Mouse (Mus musculus) lung, postnatal 0 days (tissue): ENCODE results near the gene Gm5294. TPM values are rescaled to one million over a fixed set of nuclear protein-coding genes. Genes with fewer than 3 reads are reported as not detected.

ENCODE experiments used
- ATAC-seq: fragments of 200-750 bp; cut with Nextera tagmentation; 2 replicates; pipeline ENCODE4 v1.8.0; 2017; ENCODE audit warnings: moderate library complexity
- DNase-seq: peaks from one replicate; pipeline ENCODE4 v3.0.0-alpha.2; 2016; ENCODE audit warnings: low spot score
- H3K27ac ChIP-seq: fragments of 300-500 bp; sonication (generic); 2 replicates; pipeline ENCODE4 v1.5.1; 2014; ENCODE audit warnings: antibody characterized with exemption, mild to moderate bottlenecking, low read length, mixed read lengths
- H3K27me3 ChIP-seq: fragments of 300-500 bp; sonication (generic); replicated peaks from 2 replicates; pipeline ENCODE4 v1.6.1; 2014; ENCODE audit warnings: low read length, mixed read lengths; ENCODE audit not compliant: insufficient read depth
- H3K36me3 ChIP-seq: fragments of 300-500 bp; sonication (generic); 2 replicates; pipeline ENCODE4 v1.6.1; 2014; ENCODE audit warnings: low read length, mixed read lengths; ENCODE audit not compliant: insufficient read depth
- H3K4me1 ChIP-seq: fragments of 300-500 bp; sonication (generic); 2 replicates; pipeline ENCODE4 v1.6.1; 2014; ENCODE audit warnings: antibody characterized with exemption, low read depth, low read length, mixed read lengths; ENCODE audit not compliant: insufficient read depth
- H3K4me2 ChIP-seq: fragments of 300-500 bp; sonication (generic); replicated peaks from 2 replicates; pipeline ENCODE4 v1.6.1; 2014; ENCODE audit warnings: low read depth, mild to moderate bottlenecking, low read length, moderate library complexity, mixed read lengths
- H3K4me3 ChIP-seq: fragments of 300-500 bp; sonication (generic); 2 replicates; pipeline ENCODE4 v1.5.1; 2014; ENCODE audit warnings: low read depth, low read length
- H3K9ac ChIP-seq: fragments of 300-500 bp; sonication (generic); replicated peaks from 2 replicates; pipeline ENCODE4 v1.6.1; 2014; ENCODE audit warnings: low read depth, mild to moderate bottlenecking
- H3K9me3 ChIP-seq: fragments of 300-500 bp; sonication (generic); 2 replicates; pipeline ENCODE4 v1.6.1; 2016; ENCODE audit warnings: low read length, mixed read lengths
- CTCF ChIP-seq: IDR thresholded peaks from 2 replicates; pipeline ENCODE4 v1.5.1; 2016; ENCODE audit warnings: antibody characterized with exemption, mild to moderate bottlenecking
- EP300 ChIP-seq: IDR thresholded peaks from 2 replicates; pipeline ENCODE4 v1.6.1; 2016; ENCODE audit warnings: antibody characterized with exemption, mild to moderate bottlenecking, control low read depth
- WGBS: fragments of 180-500 bp; shearing (Covaris S2); extraction: QIAGEN DNeasy Blood & Tissue Kit; methylation state at CpG from one replicate; pipeline ENCODE4 v1.1.7; 2014; 5-methylcytosine and 5-hydroxymethylcytosine counted together
- polyA plus RNA-seq: library from polyadenylated mRNA; unstranded; fragments of >200 nt; fragmentation: Nextera tagmentation; extraction: Ambion mirVana; gene quantifications from 2 replicates; pipeline ENCODE4 v1.2.1, GENCODE M21; 2015

The Gm5294 gene
- polyA plus RNA-seq, 1 experiment from 2014 or later: not detected

DNA sequence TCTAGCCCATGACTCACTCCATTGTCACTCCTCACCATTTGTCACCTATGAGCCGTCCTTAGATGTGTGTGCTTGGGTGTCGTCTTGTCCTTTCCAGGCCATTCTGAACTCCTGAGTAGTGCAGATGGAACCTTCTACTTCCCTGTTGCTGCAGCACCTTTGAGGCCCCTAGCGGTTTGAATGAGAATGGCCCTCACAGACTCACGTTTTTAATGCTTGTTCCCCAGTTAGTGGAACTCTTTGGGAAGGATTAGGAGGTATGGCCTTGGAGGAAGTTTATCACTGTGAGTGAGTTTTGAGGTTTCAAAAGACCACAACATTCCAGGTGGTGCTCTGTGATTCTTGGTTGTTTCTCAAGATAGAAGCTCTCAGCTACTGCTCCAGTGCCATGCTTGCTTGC is 32.3 kb downstream of the Gm5294 start:
- Histone ChIP-seq H3K4me1 (no peaks in the 10 kb centered on the region), H3K27me3 (no peaks in the 10 kb centered on the region; the same call in 1 of the 2 replicates), H3K27ac (no peak overlapping the region), H3K4me2 (no peak overlapping the region), H3K9ac (no peak overlapping the region), H3K4me3 (no peak overlapping the region), H3K9me3 (no peaks in the 10 kb centered on the region), H3K36me3 (no peaks in the 10 kb centered on the region)
- no peak for ATAC-seq
- WGBS: 60% methylated on average over 4 of the region's 4 CpGs
- 0 out of 2 replicates have a peak, but pooled peaks have one; percentile 14 for TF ChIP-seq CTCF
- TF ChIP-seq EP300: no peak
- DNase-seq: no peak

DNA sequence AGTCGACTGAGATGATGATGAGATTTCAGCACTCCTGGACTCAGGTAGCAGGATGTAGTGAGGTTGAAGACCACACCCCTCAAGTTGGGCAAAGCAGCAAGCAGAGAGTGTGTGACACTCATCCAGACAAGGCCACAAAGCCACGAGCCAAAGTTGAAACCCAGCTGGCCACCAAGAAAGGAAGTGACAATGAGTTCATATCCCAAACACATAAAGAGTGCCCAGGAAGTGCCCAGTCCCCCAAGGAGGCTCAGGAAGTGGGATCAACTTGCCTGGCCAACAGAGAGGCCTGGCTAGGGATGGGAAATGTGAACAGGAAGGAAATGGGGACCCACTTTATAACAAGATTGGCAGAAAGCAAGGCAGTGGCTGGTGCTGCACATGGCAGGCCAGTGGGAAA is 33.5 kb downstream of the Gm5294 start:
- DNase-seq (no peak), ATAC-seq (no peak)
- Histone ChIP-seq H3K4me3 (no peak overlapping the region), H3K4me2 (no peak overlapping the region), H3K9me3 (no peaks in the 10 kb centered on the region), H3K36me3 (no peaks in the 10 kb centered on the region), H3K4me1 (no peaks in the 10 kb centered on the region; the same call in 1 of the 2 replicates), H3K27me3 (no peaks in the 10 kb centered on the region; the same call in 1 of the 2 replicates), H3K9ac (no peak overlapping the region), H3K27ac (no peak overlapping the region)
- no peak for TF ChIP-seq EP300
- TF ChIP-seq CTCF: no peak
- WGBS: 62% methylated on average over 2 of the region's 2 CpGs

DNA sequence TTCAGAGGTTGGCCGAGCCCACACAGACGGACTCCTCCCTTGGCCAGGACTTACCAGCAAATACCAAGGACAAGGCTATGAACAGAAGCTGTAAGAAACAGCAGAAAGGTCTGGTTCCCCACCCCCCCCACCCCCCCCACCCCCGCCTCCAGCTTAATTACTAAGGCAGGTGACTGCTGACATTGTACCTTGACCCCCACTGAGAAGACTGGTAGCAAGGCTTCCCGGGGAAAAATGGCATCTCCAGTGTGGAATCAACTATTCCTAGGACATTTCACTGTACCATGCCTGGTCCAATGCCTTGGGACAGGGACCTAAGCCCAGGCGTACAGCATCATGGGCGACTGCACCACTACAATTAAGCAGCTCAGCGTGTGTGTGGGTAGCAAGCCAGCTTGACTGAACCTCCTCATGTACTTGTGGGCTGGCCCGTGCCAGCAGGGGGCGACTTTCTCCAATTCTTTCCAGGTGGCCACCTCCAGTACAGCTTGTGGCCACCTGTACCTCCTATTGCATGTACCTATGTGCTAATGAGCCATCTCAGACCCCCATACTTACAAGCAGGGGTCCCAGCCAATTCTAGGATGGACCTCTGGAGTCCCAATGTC is 37.2 kb downstream of the Gm5294 start:
- Histone ChIP-seq H3K27me3 (no peaks in the 10 kb centered on the region), H3K4me3 (no peak overlapping the region), H3K4me1 (no peaks in the 10 kb centered on the region; the same call in 1 of the 2 replicates), H3K27ac (no peak overlapping the region), H3K9me3 (no peaks in the 10 kb centered on the region), H3K4me2 (no peak overlapping the region), H3K9ac (no peak overlapping the region), H3K36me3 (no peaks in the 10 kb centered on the region)
- WGBS: 29% methylated on average over 9 of the region's 9 CpGs
- no peak for TF ChIP-seq EP300
- peak; percentile 90 for TF ChIP-seq CTCF
- peak; percentile 83 for DNase-seq
- ATAC-seq: peak; percentile 80

DNA sequence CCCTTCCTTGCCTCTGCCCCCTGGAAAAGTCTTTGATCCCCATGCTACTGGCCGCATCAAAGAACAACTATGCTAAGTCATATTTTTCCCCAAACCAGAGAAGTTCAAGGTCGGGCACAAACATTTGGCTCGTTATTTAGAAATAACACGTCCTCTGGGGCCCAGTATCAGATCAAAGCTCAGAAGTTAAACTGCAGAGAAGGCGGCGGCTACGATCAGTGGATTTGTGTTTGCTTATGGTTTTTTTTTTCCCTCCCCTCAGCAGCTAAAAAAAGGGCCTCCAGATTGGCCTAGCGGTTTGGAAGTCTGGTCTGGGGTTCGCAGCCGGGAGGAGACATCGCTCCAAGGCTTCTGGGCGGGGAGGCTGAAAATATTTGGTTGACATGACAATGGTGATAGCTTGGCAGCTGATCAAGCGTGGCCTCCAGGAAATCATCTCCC is 38.0 kb downstream of the Gm5294 start:
- DNase-seq (peak; percentile 33), ATAC-seq (0 out of 2 replicates have a peak, but pooled peaks have one; percentile 9)
- no peaks in the 10 kb centered on the region; the same call in 1 of the 2 replicates for H3K4me1 ChIP-seq
- H3K4me3 ChIP-seq: no peak overlapping the region
- 22% methylated on average over 13 of the region's 13 CpGs for WGBS
- no peak overlapping the region for H3K9ac ChIP-seq
- no peaks in the 10 kb centered on the region for H3K27me3 ChIP-seq
- H3K27ac ChIP-seq: no peak overlapping the region
- TF ChIP-seq CTCF (no peak), EP300 (no peak)
- no peak overlapping the region for H3K4me2 ChIP-seq
- H3K9me3 ChIP-seq: no peaks in the 10 kb centered on the region
- no peaks in the 10 kb centered on the region for H3K36me3 ChIP-seq

DNA sequence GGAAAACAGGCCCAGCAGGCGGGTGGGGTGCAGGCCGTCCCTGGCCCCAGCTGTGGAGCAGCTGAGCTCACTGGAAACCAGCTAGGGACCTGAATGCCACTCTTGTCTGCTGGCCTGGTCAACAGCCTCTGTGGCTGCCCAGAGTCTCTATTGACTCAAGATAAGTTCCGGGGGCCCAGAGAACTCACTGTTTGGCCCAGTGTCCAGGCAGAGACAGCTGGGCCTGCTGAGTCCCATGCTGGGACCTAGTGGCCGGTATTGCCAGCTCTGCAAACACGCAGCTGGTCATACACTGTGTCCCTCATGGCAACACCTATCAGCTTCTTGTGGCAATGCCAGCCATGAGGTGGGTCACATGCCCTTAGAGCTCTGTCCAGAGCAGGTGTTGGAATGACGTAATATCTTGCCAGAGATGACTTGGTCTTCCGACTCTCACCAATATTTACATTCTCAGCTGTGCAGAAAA is 43.8 kb downstream of the Gm5294 start:
- no peak overlapping the region for H3K27ac ChIP-seq
- H3K27me3 ChIP-seq: no peaks in the 10 kb centered on the region
- H3K9ac ChIP-seq: no peak overlapping the region
- H3K4me3 ChIP-seq: no peak overlapping the region
- WGBS: 52% methylated on average over 7 of the region's 7 CpGs
- no peaks in the 10 kb centered on the region for H3K9me3 ChIP-seq
- no peaks in the 10 kb centered on the region for H3K36me3 ChIP-seq
- peak; percentile 37 for DNase-seq
- no peak for TF ChIP-seq EP300
- no peak for TF ChIP-seq CTCF
- H3K4me2 ChIP-seq: no peak overlapping the region
- H3K4me1 ChIP-seq: no peaks in the 10 kb centered on the region
- peak; percentile 62 for ATAC-seq

DNA sequence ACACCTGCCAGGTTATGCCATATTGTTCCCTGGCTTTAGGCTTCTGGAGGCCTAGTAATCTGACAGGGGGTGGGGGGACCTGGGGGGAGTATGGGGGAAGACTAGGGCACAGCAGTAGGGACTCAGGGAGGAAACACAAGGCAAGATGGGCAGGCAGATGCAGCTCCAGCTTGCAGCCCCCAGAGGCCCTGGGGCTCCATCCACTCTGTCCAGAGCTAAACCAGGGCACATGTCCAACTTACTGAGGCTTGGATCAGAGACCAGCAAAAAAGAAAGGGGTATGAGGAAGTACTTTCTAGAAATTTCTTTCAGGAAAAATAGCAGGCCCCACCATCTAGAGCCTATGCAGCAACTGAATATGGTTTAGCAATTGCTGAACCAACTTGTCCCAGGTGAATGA is 44.3 kb downstream of the Gm5294 start:
- Histone ChIP-seq H3K4me2 (no peak overlapping the region), H3K4me1 (no peaks in the 10 kb centered on the region), H3K27me3 (no peaks in the 10 kb centered on the region), H3K9ac (no peak overlapping the region), H3K36me3 (no peaks in the 10 kb centered on the region), H3K27ac (no peak overlapping the region), H3K4me3 (no peak overlapping the region), H3K9me3 (no peaks in the 10 kb centered on the region)
- DNase-seq (no peak), ATAC-seq (0 out of 2 replicates have a peak, but pooled peaks have one; percentile 11)
- TF ChIP-seq EP300: no peak
- TF ChIP-seq CTCF: no peak
